Mouse (Mus musculus) A20 (cell line): Measurements from ENCODE around the gene Alkbh1.

Source experiments
- DNase-seq: peaks from one replicate; pipeline ENCODE4 v3.0.0-alpha.2; 2011; ENCODE audit warnings: low read depth, low spot score

Alkbh1 gene

GRCm38 (mm10) chr12:87385051-87385450, 58.8 kb downstream of the Alkbh1 start:
- no peak for DNase-seq

- no peak for DNase-seq
These were observed 62.5 kb downstream of the Alkbh1 start for GRCm38 (mm10) chr12:87381380-87381682.

- no peak for DNase-seq
These were observed 63.0 kb downstream of the Alkbh1 start for GRCm38 (mm10) chr12:87380586-87381379.

- DNase-seq: no peak
These were observed 64.3 kb downstream of the Alkbh1 start for GRCm38 (mm10) chr12:87379496-87379895.
